Mouse (Mus musculus): ENCODE results near the gene Teddm1b. TPM values are rescaled to one million over a fixed set of nuclear protein-coding genes. Genes with fewer than 3 reads are reported as not detected.
A peak's percentile ranks its signal among the peaks of the same experiment; 100 is the strongest.
"Not testable (repeated sequence)": the region's sequence is repeated elsewhere in the genome, so short reads cannot be mapped to it uniquely, and the experiment has no call there.

The Teddm1b gene
- polyA plus RNA-seq, 1 experiment from 2014 or later: 0.55 TPM

DNA sequence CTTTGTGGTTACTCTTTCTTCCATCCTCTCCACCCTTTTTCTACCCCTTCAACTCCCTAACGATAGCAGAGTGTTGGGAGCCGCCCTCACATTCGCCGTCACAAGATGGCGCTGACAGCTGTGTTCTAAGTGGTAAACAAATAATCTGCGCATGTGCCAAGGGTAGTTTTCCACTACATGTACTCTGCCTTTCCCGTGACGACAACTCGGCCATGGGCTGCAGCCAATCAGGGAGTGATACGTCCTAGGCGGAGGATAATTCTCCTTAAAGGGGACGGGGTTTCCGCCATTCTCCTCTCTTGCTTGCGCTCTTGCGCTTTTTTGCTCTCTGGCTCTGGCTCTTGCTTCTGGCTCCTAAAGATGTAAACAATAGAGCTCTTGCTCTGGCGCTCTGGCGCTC, 6.2 kb downstream of the Teddm1b start:
- ATAC-seq (ENCODE audit: low FRiP score, low TSS enrichment); H3K9ac ChIP-seq (replicated peaks; ENCODE audit: low read length); H3K27ac ChIP-seq (replicated peaks; ENCODE audit: low read depth, low read length); H3K4me1 ChIP-seq (ENCODE audit: control insufficient read depth, insufficient read depth, low read length); H3K9me3 ChIP-seq (ENCODE audit: control insufficient read depth, low read length); H3K36me3 ChIP-seq (ENCODE audit: control insufficient read depth, insufficient read depth, low read length); H3K27me3 ChIP-seq (ENCODE audit: control insufficient read depth, insufficient read depth, low read length); DNase-seq; H3K4me3 ChIP-seq (replicated peaks; ENCODE audit: low read depth, low read length); H3K4me2 ChIP-seq (ENCODE audit: low read length): not testable (repeated sequence)
- 96% methylated on average over 17 of the region's 17 CpGs for WGBS

DNA sequence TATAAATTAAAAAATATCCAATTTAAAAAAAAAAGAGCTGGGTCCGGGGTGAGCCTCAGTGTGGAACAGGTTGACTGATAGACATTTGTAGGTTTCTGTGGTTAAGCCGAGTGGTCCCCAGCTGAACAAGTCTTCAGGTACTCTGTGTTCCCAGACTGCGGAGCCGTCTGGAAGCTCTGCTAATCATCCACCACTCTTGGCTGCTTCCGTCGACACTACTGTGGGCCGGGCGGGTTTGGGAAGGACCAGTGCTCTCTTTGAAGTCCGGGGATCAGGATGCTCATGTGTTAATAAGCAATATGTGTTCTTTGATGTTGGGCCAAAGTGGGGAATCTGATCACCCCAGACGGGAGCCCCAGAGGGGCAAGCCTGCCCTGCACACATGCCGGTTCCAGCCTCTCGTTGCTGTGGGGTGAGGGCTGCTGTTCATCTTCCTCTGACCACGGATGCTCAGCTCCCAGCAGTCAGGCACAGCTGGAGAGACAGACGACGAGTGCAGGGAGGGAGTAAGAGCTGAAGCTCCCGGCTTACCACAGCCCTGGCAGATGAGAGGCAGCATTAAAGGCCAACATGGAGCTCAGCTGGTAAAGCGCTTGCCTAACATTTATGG, 12.0 kb downstream of the Teddm1b start:
- H3K9me3 ChIP-seq (ENCODE audit: control insufficient read depth, low read length): no peaks in the 10 kb centered on the region
- no peaks in the 10 kb centered on the region for H3K36me3 ChIP-seq (ENCODE audit: control insufficient read depth, insufficient read depth, low read length)
- H3K4me2 ChIP-seq (ENCODE audit: low read length): no peak overlapping the region
- DNase-seq (peak; percentile 41), ATAC-seq (ENCODE audit: low FRiP score, low TSS enrichment) (no peak)
- no peaks in the 10 kb centered on the region for H3K4me1 ChIP-seq (ENCODE audit: control insufficient read depth, insufficient read depth, low read length)
- H3K4me3 ChIP-seq (replicated peaks; ENCODE audit: low read depth, low read length): no peak overlapping the region
- H3K9ac ChIP-seq (replicated peaks; ENCODE audit: low read length): no peak overlapping the region
- 32% methylated on average over 17 of the region's 17 CpGs for WGBS
- H3K27me3 ChIP-seq (ENCODE audit: control insufficient read depth, insufficient read depth, low read length): no peaks in the 10 kb centered on the region
- H3K27ac ChIP-seq (replicated peaks; ENCODE audit: low read depth, low read length): 0 out of 2 replicates have a peak overlapping the region, but pooled peaks have one; percentile 9

- 96% methylated on average over 10 of the region's 10 CpGs for WGBS
- no peaks in the 10 kb centered on the region for H3K36me3 ChIP-seq (ENCODE audit: control insufficient read depth, insufficient read depth, low read length)
- no peaks in the 10 kb centered on the region for H3K9me3 ChIP-seq (ENCODE audit: control insufficient read depth, low read length)
- no peak overlapping the region for H3K9ac ChIP-seq (replicated peaks; ENCODE audit: low read length)
- H3K4me1 ChIP-seq (ENCODE audit: control insufficient read depth, insufficient read depth, low read length): 0 out of 2 replicates have a peak, but pooled peaks cover under 1% of the 10 kb centered on the region
- DNase-seq (no peak), ATAC-seq (ENCODE audit: low FRiP score, low TSS enrichment) (no peak)
- H3K4me2 ChIP-seq (ENCODE audit: low read length): no peak overlapping the region
- no peaks in the 10 kb centered on the region for H3K27me3 ChIP-seq (ENCODE audit: control insufficient read depth, insufficient read depth, low read length)
- no peak overlapping the region for H3K4me3 ChIP-seq (replicated peaks; ENCODE audit: low read depth, low read length)
- H3K27ac ChIP-seq (replicated peaks; ENCODE audit: low read depth, low read length): no peak overlapping the region
Measured at GRCm38 (mm10) chr1:153890121-153890520, 16.0 kb downstream of the Teddm1b start.

- no peak within 1 kb of the TSS for H3K4me3 ChIP-seq (replicated peaks; ENCODE audit: low read depth, low read length)
- no peaks in the 10 kb centered on the region for H3K36me3 ChIP-seq (ENCODE audit: control insufficient read depth, insufficient read depth, low read length)
- DNase-seq (no peak), ATAC-seq (ENCODE audit: low FRiP score, low TSS enrichment) (no peak)
- no peak within 1 kb of the TSS for H3K27ac ChIP-seq (replicated peaks; ENCODE audit: low read depth, low read length)
- H3K4me2 ChIP-seq (ENCODE audit: low read length): no peak within 1 kb of the TSS
- WGBS: 86% methylated on average over 4 of the region's 4 CpGs
- H3K4me1 ChIP-seq (ENCODE audit: control insufficient read depth, insufficient read depth, low read length): 0 out of 2 replicates have a peak, but pooled peaks cover 3% of the 10 kb centered on the region
- H3K9ac ChIP-seq (replicated peaks; ENCODE audit: low read length): no peak within 1 kb of the TSS
- no peaks in the 10 kb centered on the region for H3K9me3 ChIP-seq (ENCODE audit: control insufficient read depth, low read length)
- no peaks in the 10 kb centered on the region for H3K27me3 ChIP-seq (ENCODE audit: control insufficient read depth, insufficient read depth, low read length)
Measured at GRCm38 (mm10) chr1:153891442-153891841, 17.3 kb downstream of the Teddm1b start, which contains the start of gene Teddm1a. Teddm1a (plus strand) TSS chr1:153891742.

- ATAC-seq (ENCODE audit: low FRiP score, low TSS enrichment): no peak
- 75% methylated on average over 2 of the region's 2 CpGs for WGBS
- no peak for DNase-seq
- Histone ChIP-seq H3K36me3 (ENCODE audit: control insufficient read depth, insufficient read depth, low read length) (no peaks in the 10 kb centered on the region), H3K27ac (replicated peaks; ENCODE audit: low read depth, low read length) (no peak overlapping the region), H3K9ac (replicated peaks; ENCODE audit: low read length) (no peak overlapping the region), H3K4me3 (replicated peaks; ENCODE audit: low read depth, low read length) (no peak overlapping the region), H3K4me2 (ENCODE audit: low read length) (no peak overlapping the region), H3K27me3 (ENCODE audit: control insufficient read depth, insufficient read depth, low read length) (no peaks in the 10 kb centered on the region), H3K4me1 (ENCODE audit: control insufficient read depth, insufficient read depth, low read length) (peaks cover 5% of the 10 kb centered on the region; the same call in 1 of the 2 replicates), H3K9me3 (ENCODE audit: control insufficient read depth, low read length) (no peaks in the 10 kb centered on the region)
Measured at GRCm38 (mm10) chr1:153893746-153894145, 19.6 kb downstream of the Teddm1b start.

GRCm38 (mm10) chr1:153894201-153894893, 20.2 kb downstream of the Teddm1b start:
- Histone ChIP-seq H3K4me1 (ENCODE audit: control insufficient read depth, insufficient read depth, low read length) (peaks cover 9% of the 10 kb centered on the region; the same call in 1 of the 2 replicates), H3K27me3 (ENCODE audit: control insufficient read depth, insufficient read depth, low read length) (no peaks in the 10 kb centered on the region), H3K4me3 (replicated peaks; ENCODE audit: low read depth, low read length) (no peak overlapping the region), H3K4me2 (ENCODE audit: low read length) (no peak overlapping the region), H3K27ac (replicated peaks; ENCODE audit: low read depth, low read length) (no peak overlapping the region), H3K36me3 (ENCODE audit: control insufficient read depth, insufficient read depth, low read length) (no peaks in the 10 kb centered on the region), H3K9ac (replicated peaks; ENCODE audit: low read length) (no peak overlapping the region), H3K9me3 (ENCODE audit: control insufficient read depth, low read length) (no peaks in the 10 kb centered on the region)
- 63% methylated on average over 8 of the region's 8 CpGs for WGBS
- DNase-seq (peak; percentile 24), ATAC-seq (ENCODE audit: low FRiP score, low TSS enrichment) (no peak)

- Histone ChIP-seq H3K9me3 (ENCODE audit: control insufficient read depth, low read length) (no peaks in the 10 kb centered on the region), H3K4me1 (ENCODE audit: control insufficient read depth, insufficient read depth, low read length) (peaks cover 9% of the 10 kb centered on the region; the same call in 1 of the 2 replicates), H3K9ac (replicated peaks; ENCODE audit: low read length) (no peak overlapping the region), H3K36me3 (ENCODE audit: control insufficient read depth, insufficient read depth, low read length) (no peaks in the 10 kb centered on the region), H3K4me2 (ENCODE audit: low read length) (no peak overlapping the region), H3K27me3 (ENCODE audit: control insufficient read depth, insufficient read depth, low read length) (no peaks in the 10 kb centered on the region), H3K4me3 (replicated peaks; ENCODE audit: low read depth, low read length) (no peak overlapping the region), H3K27ac (replicated peaks; ENCODE audit: low read depth, low read length) (no peak overlapping the region)
- WGBS: 33% methylated on average over 5 of the region's 5 CpGs
- no peak for ATAC-seq (ENCODE audit: low FRiP score, low TSS enrichment)
- peak; percentile 91 for DNase-seq
Measured at GRCm38 (mm10) chr1:153894979-153895378, 20.8 kb downstream of the Teddm1b start.

- Histone ChIP-seq H3K27me3 (ENCODE audit: control insufficient read depth, insufficient read depth, low read length) (no peaks in the 10 kb centered on the region), H3K9ac (replicated peaks; ENCODE audit: low read length) (no peak overlapping the region), H3K4me3 (replicated peaks; ENCODE audit: low read depth, low read length) (no peak overlapping the region), H3K9me3 (ENCODE audit: control insufficient read depth, low read length) (no peaks in the 10 kb centered on the region), H3K4me1 (ENCODE audit: control insufficient read depth, insufficient read depth, low read length) (peaks cover 20% of the 10 kb centered on the region), H3K4me2 (ENCODE audit: low read length) (no peak overlapping the region), H3K27ac (replicated peaks; ENCODE audit: low read depth, low read length) (no peak overlapping the region), H3K36me3 (ENCODE audit: control insufficient read depth, insufficient read depth, low read length) (no peaks in the 10 kb centered on the region)
- WGBS: 80% methylated on average over 8 of the region's 8 CpGs
- ATAC-seq (ENCODE audit: low FRiP score, low TSS enrichment): no peak
- DNase-seq: no peak
Measured at GRCm38 (mm10) chr1:153897196-153897595, 23.1 kb downstream of the Teddm1b start.

Data from midbrain, embryonic 14.5 days (tissue).